In the genomic region with DNA sequence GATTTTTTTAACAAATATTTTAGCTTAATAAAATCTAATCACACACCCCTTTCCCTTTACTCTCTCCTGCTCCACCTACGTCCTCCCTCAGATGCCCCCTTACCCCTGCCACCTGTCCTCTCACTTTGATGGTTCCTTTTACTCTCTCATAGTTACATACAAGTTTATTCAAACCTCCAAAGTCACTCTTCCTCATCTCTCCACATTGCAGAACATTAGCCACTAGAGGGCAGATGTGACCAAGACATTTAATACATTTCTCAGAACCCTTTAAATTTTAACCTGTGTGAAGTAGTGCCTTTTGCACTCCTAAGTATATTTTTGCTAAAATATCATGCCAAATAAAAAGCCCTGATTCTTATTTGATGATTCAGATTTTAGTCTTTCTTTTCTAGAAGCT, we compare ENCODE assay signal across 8 mouse cellular contexts. TPM values are rescaled to one million over a fixed set of nuclear protein-coding genes. Genes with fewer than 3 reads are reported as not detected.
DNase-seq lines count a peak whose midpoint lies in the region; ATAC-seq and TF ChIP-seq lines count a peak whose summit lies in the region.
"Had no signal": no experiment of that assay in that cellular context is flagged by ENCODE, and none has a peak within 500 bp of the region (broad histone marks: within the 10 kb centered on the region; RNA-seq: fewer than 3 reads in every experiment).

No protein-coding gene starts in this region.

- no peaks in the 10 kb centered on the region for H3K9me3 ChIP-seq in hindbrain, postnatal 0 days (ENCODE audit: low read length)
- H3K9me3 ChIP-seq in midbrain, embryonic 13.5 days: no peaks in the 10 kb centered on the region

- WGBS in hindbrain, postnatal 0 days: 40% methylated on average over 1 of the region's 1 CpGs
- WGBS in midbrain, embryonic 13.5 days: 52% methylated on average over 1 of the region's 1 CpGs

- peak; percentile 24; the same call in 1 of the 2 replicates for ATAC-seq in hindbrain, postnatal 0 days
- ATAC-seq in midbrain, embryonic 13.5 days: 0 out of 2 replicates have a peak, but pooled peaks have one; percentile 48

- H3K36me3 ChIP-seq in hindbrain, postnatal 0 days (ENCODE audit: insufficient read depth, low read length): no peaks in the 10 kb centered on the region
- no peaks in the 10 kb centered on the region for H3K36me3 ChIP-seq in midbrain, embryonic 13.5 days

- TF ChIP-seq CTCF in hindbrain, postnatal 0 days (IDR thresholded peaks at IDR 0.05; ENCODE audit: low read depth): peak; percentile 77

- H3K27ac ChIP-seq in hindbrain, postnatal 0 days: no peak overlapping the region
- no peak overlapping the region for H3K27ac ChIP-seq in midbrain, embryonic 13.5 days

- DNase-seq in layer of hippocampus, adult 9-10 months (ENCODE audit: low spot score): peak; percentile 35
- no peak for DNase-seq in layer of hippocampus, adult 9-11 months
- peak; percentile 88 for DNase-seq in NIH3T3 (ENCODE audit: low read depth)
- peak; percentile 2 for DNase-seq in c-Kit-positive CD71-positive TER-119-positive erythroid progenitor cells, embryonic 14.5 days (ENCODE audit: low spot score)
- peak; percentile 86 for DNase-seq in hindbrain, postnatal 0 days (ENCODE audit: low spot score)
- DNase-seq in adrenal gland, adult 2 months: no peak

- no peaks in the 10 kb centered on the region for H3K27me3 ChIP-seq in hindbrain, postnatal 0 days (ENCODE audit: insufficient read depth, low read length)
- no peaks in the 10 kb centered on the region for H3K27me3 ChIP-seq in midbrain, embryonic 13.5 days

- no peak overlapping the region for H3K9ac ChIP-seq in hindbrain, postnatal 0 days (replicated peaks; ENCODE audit: low read length)
- no peak overlapping the region for H3K9ac ChIP-seq in midbrain, embryonic 13.5 days (replicated peaks)

- H3K4me2 ChIP-seq in hindbrain, postnatal 0 days (ENCODE audit: low read depth, low read length): no peak overlapping the region
- no peak overlapping the region for H3K4me2 ChIP-seq in midbrain, embryonic 13.5 days (replicated peaks)

- no peak overlapping the region for H3K4me3 ChIP-seq in hindbrain, postnatal 0 days (ENCODE audit: low read length)
- H3K4me3 ChIP-seq in midbrain, embryonic 13.5 days (replicated peaks): no peak overlapping the region
- H3K4me3 ChIP-seq: myocyte had no signal

- no peaks in the 10 kb centered on the region for H3K4me1 ChIP-seq in hindbrain, postnatal 0 days (ENCODE audit: insufficient read depth, low read length)
- H3K4me1 ChIP-seq in midbrain, embryonic 13.5 days (replicated peaks): no peaks in the 10 kb centered on the region

RNA-seq across cellular contexts. Expression of gene Ifi44, which starts 33.5 kb away (rescaled TPM):
- 1.4 TPM in 2 replicates for total RNA-seq in hindbrain, postnatal 0 days (2014; rRNA removed)
- polyA plus RNA-seq in hindbrain, postnatal 0 days (2015; fragmentation: Nextera tagmentation; extraction: Ambion mirVana): 0.88 and 1.6 TPM in 2 replicates
- polyA plus RNA-seq in midbrain, embryonic 13.5 days (2015; fragmentation: Nextera tagmentation; extraction: Ambion mirVana): 0.11 TPM in 1 of 2 replicates, not detected in the other
- 1 to 10 TPM; 6.3 to 6.9 TPM for total RNA-seq in adrenal gland, adult 2 months (2021)
- 2.9 and 4.3 TPM in 2 replicates for polyA plus RNA-seq in adrenal gland, adult 2 months (2012; rRNA removed)

RNA-seq across cellular contexts. Expression of gene Ifi44l, which starts 46.4 kb away (rescaled TPM):
- not detected in 2 replicates for total RNA-seq in hindbrain, postnatal 0 days (2014; rRNA removed)
- polyA plus RNA-seq in hindbrain, postnatal 0 days (2015; fragmentation: Nextera tagmentation; extraction: Ambion mirVana): not detected in 2 replicates
- polyA plus RNA-seq in midbrain, embryonic 13.5 days (2015; fragmentation: Nextera tagmentation; extraction: Ambion mirVana): not detected in 2 replicates
- not detected for total RNA-seq in adrenal gland, adult 2 months (2021)
- not detected in 2 replicates for polyA plus RNA-seq in adrenal gland, adult 2 months (2012; rRNA removed)
- polyA plus RNA-seq: myocyte had no signal

Comparison
In these comparisons a context has a peak if more than half of its experiments do, and no peak if none do; other contexts are left out.
1. DNase-seq: peak in layer of hippocampus, adult 9-10 months (single experiment), NIH3T3 (single experiment), c-Kit-positive CD71-positive TER-119-positive erythroid progenitor cells, embryonic 14.5 days (single experiment) and hindbrain, postnatal 0 days (single experiment); none in layer of hippocampus, adult 9-11 months (single experiment) and adrenal gland, adult 2 months (single experiment).